Mouse (Mus musculus): ENCODE results near the gene Skp1a. TPM values are rescaled to one million over a fixed set of nuclear protein-coding genes. Genes with fewer than 3 reads are reported as not detected.

Gene Skp1a
- polyA plus RNA-seq, 1 experiment from 2014 or later, result 1,021 TPM

Other genes starting within 250 kb of the Skp1a start
- 232 and 244 TPM in 2 replicates for gene Ube2b, start 231.2 kb upstream of the Skp1a start, polyA plus RNA-seq (2016; fragmentation: Nextera tagmentation; extraction: Ambion mirVana)
- gene Cdkl3, start 227.8 kb upstream of the Skp1a start, polyA plus RNA-seq (2016; fragmentation: Nextera tagmentation; extraction: Ambion mirVana), result 17.2 and 17.9 TPM in 2 replicates
- gene Ppp2ca, start 133.3 kb upstream of the Skp1a start, polyA plus RNA-seq (2016; fragmentation: Nextera tagmentation; extraction: Ambion mirVana), result 128 and 133 TPM in 2 replicates
- gene Olfr1373, start 86.5 kb upstream of the Skp1a start, polyA plus RNA-seq (2016; fragmentation: Nextera tagmentation; extraction: Ambion mirVana), result not detected in 2 replicates
- gene Olfr1371, start 18.0 kb upstream of the Skp1a start, polyA plus RNA-seq (2016; fragmentation: Nextera tagmentation; extraction: Ambion mirVana), result not detected in 2 replicates
- gene Tcf7, start 51.0 kb downstream of the Skp1a start, polyA plus RNA-seq (2016; fragmentation: Nextera tagmentation; extraction: Ambion mirVana), result 7.8 and 8.7 TPM in 2 replicates
- 211 and 216 TPM in 2 replicates for gene Vdac1, start 128.9 kb downstream of the Skp1a start, polyA plus RNA-seq (2016; fragmentation: Nextera tagmentation; extraction: Ambion mirVana)
- gene 9530068E07Rik, start 164.4 kb downstream of the Skp1a start, polyA plus RNA-seq (2016; fragmentation: Nextera tagmentation; extraction: Ambion mirVana), result 154 TPM in 2 replicates